7 mouse cellular contexts compared by ENCODE assay signal in the genomic region with DNA sequence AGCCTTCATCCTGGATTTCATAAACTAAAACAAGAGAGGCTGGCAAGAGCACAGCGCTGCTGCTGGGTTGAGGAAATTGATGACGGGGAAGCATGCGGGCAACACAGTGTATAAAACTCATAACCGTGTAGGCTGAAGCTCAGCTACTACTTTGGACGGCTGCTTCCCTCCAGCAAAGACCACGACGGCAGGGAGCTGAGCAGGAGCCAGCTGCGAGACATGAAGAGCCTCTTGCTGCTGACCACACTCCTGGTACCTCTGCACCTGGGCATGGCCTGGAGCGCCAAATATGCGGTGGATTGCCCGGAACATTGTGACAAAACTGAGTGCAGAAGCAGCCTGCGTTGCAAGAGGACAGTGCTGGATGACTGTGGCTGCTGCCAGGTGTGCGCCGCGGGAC. TPM values are rescaled to one million over a fixed set of nuclear protein-coding genes. Genes with fewer than 3 reads are reported as not detected.
A peak's percentile ranks its signal among the peaks of the same experiment; 100 is the strongest.
DNase-seq lines count a peak whose midpoint lies in the region; ATAC-seq and TF ChIP-seq lines count a peak whose summit lies in the region.

A gene (plus strand): TSS at position 36 of the 400 bp plus-strand sequence.

- WGBS in liver, embryonic 11.5 days = 41% methylated on average over 15 of the region's 15 CpGs
- 29% methylated on average over 15 of the region's 15 CpGs for WGBS in heart, postnatal 0 days
- whole genome bisulfite sequencing in limb, embryonic 12.5 days = 36% methylated on average over 15 of the region's 15 CpGs
- WGBS in neural tube, embryonic 15.5 days = 41% methylated on average over 15 of the region's 15 CpGs

- TF ChIP-seq EP300 in heart, postnatal 0 days (IDR thresholded peaks at IDR 0.05; ENCODE audit: low read depth) = no peak

- no peaks in the 10 kb centered on the region for H3K9me3 ChIP-seq in liver, embryonic 11.5 days (ENCODE audit: control insufficient read depth, low read length)
- no peaks in the 10 kb centered on the region for H3K9me3 ChIP-seq in heart, postnatal 0 days (replicated peaks; ENCODE audit: control insufficient read depth, low read length)
- no peaks in the 10 kb centered on the region for H3K9me3 ChIP-seq in limb, embryonic 12.5 days
- H3K9me3 ChIP-seq in neural tube, embryonic 15.5 days (replicated peaks) = no peaks in the 10 kb centered on the region

- no peaks in the 10 kb centered on the region for H3K36me3 ChIP-seq in liver, embryonic 11.5 days (ENCODE audit: control insufficient read depth, insufficient read depth, low read length)
- no peaks in the 10 kb centered on the region for H3K36me3 ChIP-seq in heart, postnatal 0 days (replicated peaks; ENCODE audit: control insufficient read depth, insufficient read depth, low read length)
- no peaks in the 10 kb centered on the region for H3K36me3 ChIP-seq in limb, embryonic 12.5 days
- H3K36me3 ChIP-seq in neural tube, embryonic 15.5 days = no peaks in the 10 kb centered on the region

- no peak within 1 kb of the TSS for H3K9ac ChIP-seq in liver, embryonic 11.5 days (ENCODE audit: low read depth, low read length)
- no peak within 1 kb of the TSS for H3K9ac ChIP-seq in heart, postnatal 0 days (replicated peaks; ENCODE audit: low read depth, low read length)
- peak within 1 kb of the TSS; percentile 31; the same call in 1 of the 2 replicates for H3K9ac ChIP-seq in limb, embryonic 12.5 days (replicated peaks)
- H3K9ac ChIP-seq in neural tube, embryonic 15.5 days (replicated peaks) = no peak within 1 kb of the TSS

- DNase-seq in liver, embryonic 11.5 days (ENCODE audit: low spot score) = no peak
- DNase-seq in liver = no peak
- no peak for DNase-seq in heart, postnatal 0 days (ENCODE audit: low spot score)
- no peak for DNase-seq in left cerebral cortex, adult 8-10 months (ENCODE audit: low spot score in 2 of 2)
- no peak for DNase-seq in cerebellum, postnatal 14 days

- peaks cover 10% of the 10 kb centered on the region for H3K27me3 ChIP-seq in liver, embryonic 11.5 days (replicated peaks; ENCODE audit: control insufficient read depth, insufficient read depth, low read length)
- peaks cover 5% of the 10 kb centered on the region; the same call in 1 of the 2 replicates for H3K27me3 ChIP-seq in heart, postnatal 0 days (ENCODE audit: control insufficient read depth, insufficient read depth, low read length)
- H3K27me3 ChIP-seq in limb, embryonic 12.5 days = peaks cover 18% of the 10 kb centered on the region
- peaks cover 6% of the 10 kb centered on the region; the same call in 1 of the 2 replicates for H3K27me3 ChIP-seq in neural tube, embryonic 15.5 days (replicated peaks)

- no peak for ATAC-seq in liver, embryonic 11.5 days (replicated peaks; ENCODE audit: low FRiP score)
- ATAC-seq in heart, postnatal 0 days (ENCODE audit: insufficient read depth, low read depth) = no peak
- ATAC-seq in limb, embryonic 12.5 days (ENCODE audit: insufficient number of reproducible peaks, insufficient read depth, low FRiP score, low TSS enrichment, low read depth) = no peak
- 0 out of 2 replicates have a peak, but pooled peaks have one; percentile 45 for ATAC-seq in neural tube, embryonic 15.5 days (ENCODE audit: low FRiP score)

- no peak within 1 kb of the TSS for H3K4me3 ChIP-seq in liver, embryonic 11.5 days (ENCODE audit: low read depth, low read length)
- H3K4me3 ChIP-seq in heart, postnatal 0 days (ENCODE audit: low read depth, low read length) = peak within 1 kb of the TSS; percentile 10; the same call in 1 of the 2 replicates
- H3K4me3 ChIP-seq in limb, embryonic 12.5 days (replicated peaks) = peak within 1 kb of the TSS; percentile 14; the same call in 1 of the 2 replicates
- peak within 1 kb of the TSS; percentile 0; the same call in 1 of the 2 replicates for H3K4me3 ChIP-seq in neural tube, embryonic 15.5 days (replicated peaks)

- H3K4me1 ChIP-seq in liver, embryonic 11.5 days (replicated peaks; ENCODE audit: control insufficient read depth, insufficient read depth, low read length) = peaks cover 2% of the 10 kb centered on the region; the same call in 1 of the 2 replicates
- no peaks in the 10 kb centered on the region for H3K4me1 ChIP-seq in heart, postnatal 0 days (ENCODE audit: control insufficient read depth, insufficient read depth)
- peaks cover 28% of the 10 kb centered on the region; the same call in 1 of the 2 replicates for H3K4me1 ChIP-seq in limb, embryonic 12.5 days (replicated peaks)
- H3K4me1 ChIP-seq in neural tube, embryonic 15.5 days = peaks cover 8% of the 10 kb centered on the region; the same call in 1 of the 2 replicates

- H3K4me2 ChIP-seq in liver, embryonic 11.5 days = 0 out of 2 replicates have a peak within 1 kb of the TSS, but pooled peaks have one; percentile 1
- peak within 1 kb of the TSS; percentile 43 for H3K4me2 ChIP-seq in heart, postnatal 0 days (ENCODE audit: low read depth, low read length)
- H3K4me2 ChIP-seq in limb, embryonic 12.5 days = peak within 1 kb of the TSS; percentile 35
- H3K4me2 ChIP-seq in neural tube, embryonic 15.5 days = peak within 1 kb of the TSS; percentile 31

- TF ChIP-seq CTCF in heart, postnatal 0 days (IDR thresholded peaks at IDR 0.05; ENCODE audit: low read depth) = no peak

- no peak within 1 kb of the TSS for H3K27ac ChIP-seq in liver, embryonic 11.5 days (ENCODE audit: low read depth, low read length)
- no peak within 1 kb of the TSS for H3K27ac ChIP-seq in heart, postnatal 0 days (ENCODE audit: low read depth)
- no peak within 1 kb of the TSS for H3K27ac ChIP-seq in limb, embryonic 12.5 days
- H3K27ac ChIP-seq in neural tube, embryonic 15.5 days (replicated peaks) = no peak within 1 kb of the TSS

RNA-seq across cellular contexts. Expression of the gene that starts here (rescaled TPM):
- 3.3 and 3.7 TPM in 2 replicates for polyA plus RNA-seq in liver, embryonic 11.5 days (2014; fragmentation: Nextera tagmentation; extraction: Ambion mirVana)
- total RNA-seq in heart, postnatal 0 days (2014; rRNA removed; ENCODE audit: low replicate concordance) = 1.7 TPM in 1 of 2 replicates, not detected in the other
- 0.61 and 0.78 TPM in 2 replicates for polyA plus RNA-seq in heart, postnatal 0 days (2015; fragmentation: Nextera tagmentation; extraction: Ambion mirVana)
- polyA plus RNA-seq in limb, embryonic 12.5 days (2016; fragmentation: Nextera tagmentation; extraction: Ambion mirVana) = 1.9 and 2.1 TPM in 2 replicates
- 1.3 and 3.5 TPM in 2 replicates for polyA plus RNA-seq in neural tube, embryonic 15.5 days (2015; fragmentation: Nextera tagmentation; extraction: Ambion mirVana)
- total RNA-seq in left cerebral cortex, adult 8-10 months (2022) = under 1 TPM in 2 of 4 experiments, not detected in 2; 0.17 to 0.53 TPM
